Mouse (Mus musculus) retina, postnatal 1 day (tissue): ENCODE results near the gene Rsbn1.

Source experiments
- DNase-seq: peaks from one replicate; pipeline ENCODE4 v3.0.0-alpha.2; 2012

Rsbn1 gene

GRCm38 (mm10) chr3:103960622-103961021, 46.7 kb downstream of the Rsbn1 start:
- no peak for DNase-seq

GRCm38 (mm10) chr3:103967231-103967630, 53.3 kb downstream of the Rsbn1 start:
- peak; percentile 2 for DNase-seq

GRCm38 (mm10) chr3:103967861-103968691, 54.2 kb downstream of the Rsbn1 start, which contains the start of gene Phtf1:
TSS of gene Phtf1 (plus strand) at chr3:103968110.
- peak; percentile 92 for DNase-seq

GRCm38 (mm10) chr3:103968701-103969100, 54.8 kb downstream of the Rsbn1 start:
- no peak for DNase-seq

- DNase-seq: no peak
Observed at GRCm38 (mm10) chr3:103971157-103971556, 57.2 kb downstream of the Rsbn1 start.

GRCm38 (mm10) chr3:103984556-103984955, 70.6 kb downstream of the Rsbn1 start:
- DNase-seq: no peak

- DNase-seq: no peak
Observed at GRCm38 (mm10) chr3:103985194-103985593, 71.3 kb downstream of the Rsbn1 start.

- DNase-seq: no peak
Observed at GRCm38 (mm10) chr3:103987831-103988432, 74.0 kb downstream of the Rsbn1 start.

- DNase-seq: no peak
Observed at GRCm38 (mm10) chr3:103989352-103989751, 75.4 kb downstream of the Rsbn1 start.

- no peak for DNase-seq
Observed at GRCm38 (mm10) chr3:103991271-103991670, 77.4 kb downstream of the Rsbn1 start.

GRCm38 (mm10) chr3:103998724-103999123, 84.8 kb downstream of the Rsbn1 start:
- DNase-seq: no peak

- no peak for DNase-seq
Observed at GRCm38 (mm10) chr3:104006896-104007466, 93.1 kb downstream of the Rsbn1 start.

- peak; percentile 54 for DNase-seq
Observed at GRCm38 (mm10) chr3:104007479-104007878, 93.6 kb downstream of the Rsbn1 start.

GRCm38 (mm10) chr3:104009924-104010662, 96.2 kb downstream of the Rsbn1 start:
- DNase-seq: peak; percentile 16

- DNase-seq: no peak
Observed at GRCm38 (mm10) chr3:104011972-104012371, 98.1 kb downstream of the Rsbn1 start.
